Mouse (Mus musculus): Measurements from ENCODE around the gene Dgkz. TPM values are rescaled to one million over a fixed set of nuclear protein-coding genes. Genes with fewer than 3 reads are reported as not detected.

Dgkz gene
- polyA plus RNA-seq, 1 experiment from 2014 or later = 31.9 TPM

GRCm38 (mm10) chr2:92011424-92012353 is 36.0 kb upstream of the Dgkz start:
- WGBS = 82% methylated on average over 12 of the region's 12 CpGs

GRCm38 (mm10) chr2:92008623-92009404 is 33.1 kb upstream of the Dgkz start:
- Histone ChIP-seq H3K9ac (peak overlapping the region; percentile 71), H3K36me3 (no peaks in the 10 kb centered on the region), H3K4me3 (peak overlapping the region; percentile 55), H3K9me3 (replicated peaks) (no peaks in the 10 kb centered on the region), H3K27ac (peak overlapping the region; percentile 66; the same call in 1 of the 2 replicates), H3K4me1 (peaks cover 29% of the 10 kb centered on the region), H3K4me2 (replicated peaks) (peak overlapping the region; percentile 92), H3K27me3 (peaks cover 14% of the 10 kb centered on the region)
- peak; percentile 48 for ATAC-seq (ENCODE audit: low FRiP score)
- 3% methylated on average over 20 of the region's 20 CpGs for WGBS

More at GRCm38 (mm10) chr2:92011424-92012353, 36.0 kb upstream of the Dgkz start:
- Histone ChIP-seq H3K36me3 (no peaks in the 10 kb centered on the region), H3K9ac (no peak overlapping the region), H3K4me1 (peaks cover 27% of the 10 kb centered on the region), H3K27me3 (peaks cover 10% of the 10 kb centered on the region), H3K9me3 (replicated peaks) (no peaks in the 10 kb centered on the region), H3K4me3 (no peak overlapping the region), H3K27ac (no peak overlapping the region), H3K4me2 (replicated peaks) (no peak overlapping the region)
- no peak for ATAC-seq (ENCODE audit: low FRiP score)

DNA sequence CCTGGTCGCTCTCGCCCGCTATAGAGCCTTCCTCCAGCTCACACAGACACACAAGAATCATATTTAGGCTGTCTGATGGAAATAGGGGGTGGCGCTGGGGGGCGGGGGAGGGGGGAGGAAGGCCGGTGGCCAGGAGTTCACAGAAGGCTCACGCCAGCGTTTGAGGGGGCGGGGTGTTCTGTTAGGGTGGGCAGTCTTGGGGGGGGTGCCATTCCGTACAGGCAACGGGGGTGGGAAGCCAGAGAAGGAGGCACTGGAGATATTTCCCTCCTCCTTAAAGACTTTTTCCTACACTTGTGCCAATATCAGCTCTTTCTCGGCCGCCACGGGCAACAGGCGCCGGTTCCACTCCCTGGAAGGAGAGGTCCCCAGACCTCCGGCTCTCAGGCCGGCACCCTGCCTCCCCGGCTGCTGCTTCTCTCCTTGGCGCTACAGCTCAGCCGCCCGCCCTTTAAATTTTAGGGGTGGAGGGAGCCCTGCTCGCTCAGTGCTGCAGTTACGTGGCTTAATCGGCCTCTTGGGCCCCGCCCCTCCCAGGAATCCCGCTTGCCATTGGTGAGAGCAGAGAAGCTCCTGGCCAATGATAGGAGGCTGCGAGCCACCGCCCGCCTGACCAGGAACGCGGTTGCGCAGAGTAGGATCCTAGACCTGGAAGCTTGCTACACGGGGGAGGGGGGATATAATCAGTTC is 32.4 kb upstream of the Dgkz start:
- H3K9me3 ChIP-seq (replicated peaks) = no peaks in the 10 kb centered on the region

GRCm38 (mm10) chr2:92006983-92007921 is 31.6 kb upstream of the Dgkz start:
- Histone ChIP-seq H3K4me3 (peak overlapping the region; percentile 55), H3K9ac (peak overlapping the region; percentile 71), H3K9me3 (replicated peaks) (no peaks in the 10 kb centered on the region), H3K27ac (peak overlapping the region; percentile 75; the same call in 1 of the 2 replicates), H3K27me3 (peaks cover 14% of the 10 kb centered on the region), H3K4me2 (replicated peaks) (peak overlapping the region; percentile 92), H3K4me1 (peaks cover 22% of the 10 kb centered on the region), H3K36me3 (no peaks in the 10 kb centered on the region)
- 0 out of 2 replicates have a peak, but pooled peaks have one; percentile 7 for ATAC-seq (ENCODE audit: low FRiP score)
- under 1% methylated on average over 28 of the region's 28 CpGs for WGBS

More for the DNA sequence above, 32.4 kb upstream of the Dgkz start:
- H3K9ac ChIP-seq = peak overlapping the region; percentile 71
- H3K27me3 ChIP-seq = peaks cover 14% of the 10 kb centered on the region
- peak overlapping the region; percentile 55 for H3K4me3 ChIP-seq
- peak; percentile 98 for ATAC-seq (ENCODE audit: low FRiP score)
- H3K4me1 ChIP-seq = peaks cover 27% of the 10 kb centered on the region
- 0% methylated on average over 31 of the region's 34 CpGs for WGBS
- H3K27ac ChIP-seq = peak overlapping the region; percentile 75
- H3K4me2 ChIP-seq (replicated peaks) = peak overlapping the region; percentile 92
- no peaks in the 10 kb centered on the region for H3K36me3 ChIP-seq

DNA sequence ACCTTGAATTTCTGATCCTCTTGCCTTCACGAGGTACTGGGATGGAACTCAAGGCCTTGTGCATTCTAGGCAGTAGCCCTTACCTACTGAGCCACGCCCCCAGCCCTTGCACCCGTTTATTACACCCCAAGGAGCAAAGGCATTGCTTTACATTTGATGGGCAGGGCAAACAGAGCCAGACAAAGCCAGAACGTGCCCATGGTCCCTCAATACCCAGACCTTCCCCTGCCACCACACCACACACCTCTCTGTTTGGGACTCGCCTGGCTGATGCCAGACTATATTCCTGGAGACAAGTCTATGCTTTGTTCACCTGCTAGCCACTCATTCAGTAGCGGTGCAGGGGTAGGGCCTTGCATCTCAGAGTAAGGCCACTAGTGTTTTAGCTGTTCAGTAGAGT is 30.8 kb upstream of the Dgkz start:
- no peak overlapping the region for H3K9ac ChIP-seq
- 52% methylated on average over 6 of the region's 6 CpGs for WGBS
- no peak overlapping the region for H3K27ac ChIP-seq
- H3K27me3 ChIP-seq = peaks cover 14% of the 10 kb centered on the region
- no peaks in the 10 kb centered on the region for H3K9me3 ChIP-seq (replicated peaks)
- H3K4me2 ChIP-seq (replicated peaks) = peak overlapping the region; percentile 92
- peaks cover 22% of the 10 kb centered on the region for H3K4me1 ChIP-seq
- H3K4me3 ChIP-seq = no peak overlapping the region
- ATAC-seq (ENCODE audit: low FRiP score) = no peak
- H3K36me3 ChIP-seq = no peaks in the 10 kb centered on the region

DNA sequence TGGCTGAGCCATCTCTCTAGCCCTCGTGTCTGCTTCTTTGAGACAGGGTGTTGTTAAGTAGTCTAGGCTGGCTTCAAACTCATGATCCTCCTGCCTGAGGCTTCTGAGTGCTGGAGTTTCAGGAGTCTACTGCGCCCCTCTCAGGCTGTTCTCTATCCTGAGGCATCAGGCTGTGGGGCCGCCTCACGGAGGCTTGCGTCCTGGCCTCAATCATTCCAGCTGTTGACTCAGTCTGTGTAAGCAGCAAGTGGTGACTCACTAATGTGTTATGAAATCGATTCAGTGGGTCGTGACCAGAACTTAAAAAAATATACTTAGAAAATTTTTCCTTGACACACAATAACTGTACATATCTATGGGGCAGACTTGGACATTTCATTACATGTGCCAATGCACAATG is 29.0 kb upstream of the Dgkz start:
- H3K9ac ChIP-seq = no peak overlapping the region
- H3K27ac ChIP-seq = no peak overlapping the region
- no peaks in the 10 kb centered on the region for H3K36me3 ChIP-seq
- H3K9me3 ChIP-seq (replicated peaks) = no peaks in the 10 kb centered on the region
- no peak for ATAC-seq (ENCODE audit: low FRiP score)
- WGBS = 76% methylated on average over 7 of the region's 7 CpGs
- H3K4me1 ChIP-seq = peaks cover 22% of the 10 kb centered on the region
- no peak overlapping the region for H3K4me3 ChIP-seq
- peaks cover 9% of the 10 kb centered on the region for H3K27me3 ChIP-seq
- H3K4me2 ChIP-seq (replicated peaks) = no peak overlapping the region

GRCm38 (mm10) chr2:91997905-91998608 is 22.4 kb upstream of the Dgkz start:
- Histone ChIP-seq H3K4me3 (no peak overlapping the region), H3K36me3 (no peaks in the 10 kb centered on the region), H3K9ac (no peak overlapping the region), H3K27me3 (no peaks in the 10 kb centered on the region), H3K4me1 (peaks cover 6% of the 10 kb centered on the region; the same call in 1 of the 2 replicates), H3K4me2 (replicated peaks) (no peak overlapping the region), H3K9me3 (replicated peaks) (no peaks in the 10 kb centered on the region), H3K27ac (no peak overlapping the region)
- ATAC-seq (ENCODE audit: low FRiP score) = no peak
- WGBS = 81% methylated on average over 16 of the region's 16 CpGs

DNA sequence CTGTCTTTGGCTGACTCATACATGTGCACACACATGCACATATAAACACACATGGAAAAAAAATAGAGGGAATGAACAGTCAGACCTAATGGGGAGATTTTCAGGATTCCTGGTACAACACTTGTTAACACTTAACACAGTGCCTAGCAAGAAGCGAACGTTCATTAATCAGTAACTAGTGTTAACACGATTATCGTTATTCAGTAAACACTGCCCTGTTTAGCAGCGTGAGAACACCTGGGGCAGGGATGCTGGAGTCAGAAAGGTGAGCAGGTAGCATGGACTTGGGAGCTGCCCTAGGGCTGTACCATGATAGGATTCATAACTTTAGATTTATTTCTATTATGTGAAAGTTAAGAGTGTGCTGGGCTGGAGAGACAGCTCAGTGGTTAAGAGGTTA is 20.3 kb upstream of the Dgkz start:
- no peak for ATAC-seq (ENCODE audit: low FRiP score)

GRCm38 (mm10) chr2:91993409-91993808 is 17.7 kb upstream of the Dgkz start:
- Histone ChIP-seq H3K4me3 (no peak overlapping the region), H3K36me3 (no peaks in the 10 kb centered on the region), H3K4me2 (replicated peaks) (no peak overlapping the region), H3K9me3 (replicated peaks) (no peaks in the 10 kb centered on the region), H3K9ac (no peak overlapping the region), H3K4me1 (peaks cover 6% of the 10 kb centered on the region; the same call in 1 of the 2 replicates), H3K27me3 (no peaks in the 10 kb centered on the region; the same call in 1 of the 2 replicates), H3K27ac (no peak overlapping the region)
- 57% methylated on average over 3 of the region's 3 CpGs for WGBS
- peak; percentile 8; the same call in 1 of the 2 replicates for ATAC-seq (ENCODE audit: low FRiP score)

More for the DNA sequence above, 20.3 kb upstream of the Dgkz start:
- Histone ChIP-seq H3K9ac (no peak overlapping the region), H3K4me3 (no peak overlapping the region), H3K36me3 (no peaks in the 10 kb centered on the region), H3K4me1 (peaks cover 6% of the 10 kb centered on the region; the same call in 1 of the 2 replicates), H3K27ac (no peak overlapping the region), H3K4me2 (replicated peaks) (no peak overlapping the region), H3K27me3 (no peaks in the 10 kb centered on the region; the same call in 1 of the 2 replicates), H3K9me3 (replicated peaks) (no peaks in the 10 kb centered on the region)
- WGBS = 87% methylated on average over 5 of the region's 5 CpGs

DNA sequence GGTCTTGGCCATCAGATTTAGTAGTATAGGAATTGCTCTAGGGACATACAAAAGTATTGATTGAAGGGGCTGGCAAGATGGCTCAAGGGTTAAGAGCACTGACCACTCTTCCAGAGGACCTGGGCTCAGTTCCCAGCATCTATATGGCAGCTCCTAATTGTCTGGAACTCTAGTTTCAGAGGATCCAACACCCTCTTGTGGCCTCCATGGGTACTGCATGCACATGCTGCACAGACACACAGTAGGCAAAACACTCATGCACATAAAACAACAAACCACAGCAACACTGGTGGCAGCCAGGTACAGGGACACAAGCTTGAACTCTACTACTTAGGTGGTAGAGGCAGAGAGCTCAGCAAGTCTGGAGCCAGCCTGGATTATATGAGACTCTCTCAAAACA is 14.1 kb upstream of the Dgkz start:
- no peak overlapping the region for H3K4me3 ChIP-seq
- peaks cover 15% of the 10 kb centered on the region for H3K4me1 ChIP-seq
- no peak overlapping the region for H3K4me2 ChIP-seq (replicated peaks)
- no peak overlapping the region for H3K27ac ChIP-seq
- no peak overlapping the region for H3K9ac ChIP-seq
- ATAC-seq (ENCODE audit: low FRiP score) = no peak
- no peaks in the 10 kb centered on the region for H3K9me3 ChIP-seq (replicated peaks)
- peaks cover 11% of the 10 kb centered on the region; the same call in 1 of the 2 replicates for H3K27me3 ChIP-seq
- no peaks in the 10 kb centered on the region for H3K36me3 ChIP-seq
